Comparison of ENCODE assay signal across 8 mouse cellular contexts in genomic region chr1:151754028-151754489, GRCm38 (mm10). TPM values are rescaled to one million over a fixed set of nuclear protein-coding genes. Genes with fewer than 3 reads are reported as not detected.
DNase-seq lines count a peak whose midpoint lies in the region; ATAC-seq and TF ChIP-seq lines count a peak whose summit lies in the region.

No protein-coding gene starts in this region.

- 43% methylated on average over 10 of the region's 10 CpGs for WGBS in heart, adult 2 months
- 82% methylated on average over 10 of the region's 10 CpGs for WGBS in forebrain, postnatal 0 days
- 77% methylated on average over 10 of the region's 10 CpGs for WGBS in midbrain, embryonic 16.5 days

- H3K4me3 ChIP-seq in heart, adult 2 months = peak overlapping the region; percentile 53; the same call in 1 of the 2 replicates
- H3K4me3 ChIP-seq in forebrain, postnatal 0 days (ENCODE audit: low read depth, low read length) = peak overlapping the region; percentile 85; the same call in 1 of the 2 replicates
- H3K4me3 ChIP-seq in midbrain, embryonic 16.5 days (ENCODE audit: low read depth, low read length) = peak overlapping the region; percentile 96

- TF ChIP-seq EP300 in heart, adult 2 months (IDR thresholded peaks at IDR 0.05; ENCODE audit: insufficient read depth, low read depth, low read length) = no peak

- H3K36me3 ChIP-seq in heart, adult 2 months (ENCODE audit: control insufficient read depth, insufficient read depth, low read length) = peaks cover 6% of the 10 kb centered on the region; the same call in 1 of the 2 replicates
- H3K36me3 ChIP-seq in forebrain, postnatal 0 days (ENCODE audit: insufficient read depth) = no peaks in the 10 kb centered on the region
- H3K36me3 ChIP-seq in midbrain, embryonic 16.5 days (ENCODE audit: control insufficient read depth, insufficient read depth, low read length) = no peaks in the 10 kb centered on the region

- H3K79me2 ChIP-seq in heart, adult 2 months (replicated peaks; ENCODE audit: control insufficient read depth, insufficient read depth, low read length) = 0 out of 2 replicates have a peak, but pooled peaks cover 2% of the 10 kb centered on the region

- no peaks in the 10 kb centered on the region for H3K9me3 ChIP-seq in forebrain, postnatal 0 days (ENCODE audit: low read length)
- no peaks in the 10 kb centered on the region for H3K9me3 ChIP-seq in midbrain, embryonic 16.5 days (replicated peaks; ENCODE audit: control insufficient read depth, low read length, poor library complexity, severe bottlenecking)

- intact Hi-C loops in heart, adult 2 months (cut with DNase I) = loop anchor here (5.0 kb wide), 1 partner anchor 252 kb away; the partner anchor contains the start of gene Rnf2

- peak overlapping the region; percentile 50 for H3K4me2 ChIP-seq in forebrain, postnatal 0 days (ENCODE audit: low read depth)
- peak overlapping the region; percentile 56 for H3K4me2 ChIP-seq in midbrain, embryonic 16.5 days (ENCODE audit: low read length)

- ATAC-seq in forebrain, postnatal 0 days = no peak
- no peak for ATAC-seq in midbrain, embryonic 16.5 days

- no peak for TF ChIP-seq CTCF in heart, adult 2 months (IDR thresholded peaks at IDR 0.05)
- TF ChIP-seq CTCF in forebrain, postnatal 0 days (IDR thresholded peaks at IDR 0.05; ENCODE audit: low read depth) = no peak

- no peak overlapping the region for H3K9ac ChIP-seq in heart, adult 2 months (ENCODE audit: low read depth, low read length)
- no peak overlapping the region; the same call in 1 of the 2 replicates for H3K9ac ChIP-seq in forebrain, postnatal 0 days
- H3K9ac ChIP-seq in midbrain, embryonic 16.5 days (ENCODE audit: low read depth, low read length) = no peak overlapping the region

- peaks cover 1% of the 10 kb centered on the region; the same call in 1 of the 2 replicates for H3K4me1 ChIP-seq in heart, adult 2 months (ENCODE audit: control insufficient read depth, insufficient read depth, low read length)
- no peaks in the 10 kb centered on the region for H3K4me1 ChIP-seq in forebrain, postnatal 0 days (ENCODE audit: insufficient read depth)
- H3K4me1 ChIP-seq in midbrain, embryonic 16.5 days (ENCODE audit: control insufficient read depth, insufficient read depth, low read length) = peaks cover 20% of the 10 kb centered on the region

- no peak for DNase-seq in heart, adult 2 months
- no peak for DNase-seq in heart, adult 8-10 months (ENCODE audit: low spot score)
- DNase-seq in MEL-GATA-1-ER (ENCODE audit: extremely low read depth, low read depth) = peak; percentile 26
- no peak for DNase-seq in forebrain, postnatal 0 days
- peak; percentile 24 for DNase-seq in kidney, postnatal 14 days
- no peak for DNase-seq in left cerebral cortex, adult 9 months (ENCODE audit: low spot score in 2 of 2)
- no peak for DNase-seq in gastrocnemius, postnatal 25 days

- peak overlapping the region; percentile 88; the same call in 1 of the 2 replicates for H3K27ac ChIP-seq in heart, adult 2 months
- H3K27ac ChIP-seq in forebrain, postnatal 0 days (ENCODE audit: low read depth, low read length) = no peak overlapping the region
- no peak overlapping the region for H3K27ac ChIP-seq in midbrain, embryonic 16.5 days (ENCODE audit: low read length)

- no peak for TF ChIP-seq POLR2A in heart, adult 2 months (IDR thresholded peaks at IDR 0.05; ENCODE audit: insufficient read depth, low read depth, low read length)

- no peaks in the 10 kb centered on the region for H3K27me3 ChIP-seq in heart, adult 2 months (ENCODE audit: control insufficient read depth, insufficient read depth, low read length)
- no peaks in the 10 kb centered on the region for H3K27me3 ChIP-seq in forebrain, postnatal 0 days (ENCODE audit: insufficient read depth, low read length)
- no peaks in the 10 kb centered on the region for H3K27me3 ChIP-seq in midbrain, embryonic 16.5 days (ENCODE audit: control insufficient read depth, insufficient read depth, low read depth, low read length)

RNA-seq across cellular contexts. Expression of gene Edem3, which starts 1.1 kb away (rescaled TPM):
- total RNA-seq in heart, adult 2 months (2021) = 10 to 100 TPM; 18.3 to 19.4 TPM
- polyA plus RNA-seq in heart, adult 2 months (2012; rRNA removed) = 3.8 and 8.5 TPM in 2 replicates
- 10 to 100 TPM; 16.4 to 20.7 (median 19.7) TPM for total RNA-seq in heart, adult 8-10 months (2022)
- 47.2 and 56.6 TPM in 2 replicates for total RNA-seq in forebrain, postnatal 0 days (2014; rRNA removed)
- polyA plus RNA-seq in forebrain, postnatal 0 days (2015; fragmentation: Nextera tagmentation; extraction: Ambion mirVana) = 7.3 and 11.0 TPM in 2 replicates
- 22.4 and 27.1 TPM in 2 replicates for polyA plus RNA-seq in midbrain, embryonic 16.5 days (2015; fragmentation: Nextera tagmentation; extraction: Ambion mirVana)
- 10 to 100 TPM; 19.7 to 21.1 TPM for total RNA-seq in gastrocnemius, postnatal 25 days (2021)

Comparison
In these comparisons a context has a peak if more than half of its experiments do, and no peak if none do; other contexts are left out.
1. DNase-seq: peak in MEL-GATA-1-ER (single experiment) and kidney, postnatal 14 days (single experiment); none in heart, adult 2 months (0 of 2), heart, adult 8-10 months (single experiment), forebrain, postnatal 0 days (single experiment), left cerebral cortex, adult 9 months (0 of 2) and gastrocnemius, postnatal 25 days (single experiment).
2. Peak in every context shown above with its lines, with median percentiles within 50 percentile points of each other: H3K4me3 ChIP-seq.